Mouse (Mus musculus): ENCODE measurements around the gene Rnf166. TPM values are rescaled to one million over a fixed set of nuclear protein-coding genes. Genes with fewer than 3 reads are reported as not detected.

Gene Rnf166
- polyA plus RNA-seq, 1 experiment = 69.4 TPM

- DNase-seq = no peak
- no peaks in the 10 kb centered on the region for H3K27me3 ChIP-seq (ENCODE audit: control insufficient read depth, insufficient read depth, low read length)
- peaks cover 5% of the 10 kb centered on the region; the same call in 1 of the 2 replicates for H3K4me1 ChIP-seq (ENCODE audit: control insufficient read depth, insufficient read depth, low read length)
- no peak overlapping the region for H3K27ac ChIP-seq (ENCODE audit: insufficient read depth, low read length)
- WGBS = 55% methylated on average over 6 of the region's 6 CpGs
- peak; percentile 24; the same call in 1 of the 2 replicates for TF ChIP-seq CTCF (IDR thresholded peaks at IDR 0.05; ENCODE audit: borderline replicate concordance, insufficient read depth, low read depth, low read length)
- TF ChIP-seq POLR2A (IDR thresholded peaks at IDR 0.05; ENCODE audit: borderline replicate concordance, insufficient read depth, low read length) = no peak
- no peak overlapping the region for H3K4me3 ChIP-seq (replicated peaks; ENCODE audit: insufficient read depth, low read depth, low read length)
Measured at GRCm38 (mm10) chr8:122459218-122459900, 16.5 kb downstream of the Rnf166 start.

GRCm38 (mm10) chr8:122457171-122457570, 18.7 kb downstream of the Rnf166 start:
- WGBS = 73% methylated on average over 11 of the region's 11 CpGs
- Histone ChIP-seq H3K27ac (ENCODE audit: insufficient read depth, low read length) (no peak overlapping the region), H3K4me1 (ENCODE audit: control insufficient read depth, insufficient read depth, low read length) (peaks cover 5% of the 10 kb centered on the region; the same call in 1 of the 2 replicates), H3K27me3 (ENCODE audit: control insufficient read depth, insufficient read depth, low read length) (no peaks in the 10 kb centered on the region), H3K4me3 (replicated peaks; ENCODE audit: insufficient read depth, low read depth, low read length) (no peak overlapping the region)
- TF ChIP-seq CTCF (IDR thresholded peaks at IDR 0.05; ENCODE audit: borderline replicate concordance, insufficient read depth, low read depth, low read length) (no peak), POLR2A (IDR thresholded peaks at IDR 0.05; ENCODE audit: borderline replicate concordance, insufficient read depth, low read length) (no peak)
- no peak for DNase-seq

GRCm38 (mm10) chr8:122454409-122454808, 21.5 kb downstream of the Rnf166 start:
- Histone ChIP-seq H3K4me1 (ENCODE audit: control insufficient read depth, insufficient read depth, low read length) (no peaks in the 10 kb centered on the region), H3K27me3 (ENCODE audit: control insufficient read depth, insufficient read depth, low read length) (no peaks in the 10 kb centered on the region), H3K27ac (ENCODE audit: insufficient read depth, low read length) (no peak overlapping the region), H3K4me3 (replicated peaks; ENCODE audit: insufficient read depth, low read depth, low read length) (no peak overlapping the region)
- no peak for DNase-seq
- 43% methylated on average over 6 of the region's 6 CpGs for WGBS
- TF ChIP-seq CTCF (IDR thresholded peaks at IDR 0.05; ENCODE audit: borderline replicate concordance, insufficient read depth, low read depth, low read length) = no peak
- TF ChIP-seq POLR2A (IDR thresholded peaks at IDR 0.05; ENCODE audit: borderline replicate concordance, insufficient read depth, low read length) = no peak

- H3K4me3 ChIP-seq (replicated peaks; ENCODE audit: insufficient read depth, low read depth, low read length) = no peak overlapping the region
- WGBS = 87% methylated on average over 10 of the region's 10 CpGs
- H3K4me1 ChIP-seq (ENCODE audit: control insufficient read depth, insufficient read depth, low read length) = no peaks in the 10 kb centered on the region
- H3K27ac ChIP-seq (ENCODE audit: insufficient read depth, low read length) = no peak overlapping the region
- H3K27me3 ChIP-seq (ENCODE audit: control insufficient read depth, insufficient read depth, low read length) = no peaks in the 10 kb centered on the region
- TF ChIP-seq POLR2A (IDR thresholded peaks at IDR 0.05; ENCODE audit: borderline replicate concordance, insufficient read depth, low read length) (no peak), CTCF (IDR thresholded peaks at IDR 0.05; ENCODE audit: borderline replicate concordance, insufficient read depth, low read depth, low read length) (no peak)
- no peak for DNase-seq
Measured at GRCm38 (mm10) chr8:122452154-122452553, 23.7 kb downstream of the Rnf166 start.

- DNase-seq = no peak
- Histone ChIP-seq H3K27ac (ENCODE audit: insufficient read depth, low read length) (no peak overlapping the region), H3K27me3 (ENCODE audit: control insufficient read depth, insufficient read depth, low read length) (no peaks in the 10 kb centered on the region), H3K4me3 (replicated peaks; ENCODE audit: insufficient read depth, low read depth, low read length) (no peak overlapping the region), H3K4me1 (ENCODE audit: control insufficient read depth, insufficient read depth, low read length) (no peaks in the 10 kb centered on the region)
- 63% methylated on average over 7 of the region's 7 CpGs for WGBS
- TF ChIP-seq CTCF (IDR thresholded peaks at IDR 0.05; ENCODE audit: borderline replicate concordance, insufficient read depth, low read depth, low read length) (no peak), POLR2A (IDR thresholded peaks at IDR 0.05; ENCODE audit: borderline replicate concordance, insufficient read depth, low read length) (no peak)
Measured at GRCm38 (mm10) chr8:122451161-122451703, 24.6 kb downstream of the Rnf166 start.

- TF ChIP-seq POLR2A (IDR thresholded peaks at IDR 0.05; ENCODE audit: borderline replicate concordance, insufficient read depth, low read length) (no peak), CTCF (IDR thresholded peaks at IDR 0.05; ENCODE audit: borderline replicate concordance, insufficient read depth, low read depth, low read length) (no peak)
- H3K27ac ChIP-seq (ENCODE audit: insufficient read depth, low read length) = no peak overlapping the region
- H3K27me3 ChIP-seq (ENCODE audit: control insufficient read depth, insufficient read depth, low read length) = no peaks in the 10 kb centered on the region
- WGBS = 59% methylated on average over 3 of the region's 3 CpGs
- peaks cover 9% of the 10 kb centered on the region for H3K4me1 ChIP-seq (ENCODE audit: control insufficient read depth, insufficient read depth, low read length)
- H3K4me3 ChIP-seq (replicated peaks; ENCODE audit: insufficient read depth, low read depth, low read length) = no peak overlapping the region
- no peak for DNase-seq
Measured at GRCm38 (mm10) chr8:122445203-122445602, 30.7 kb downstream of the Rnf166 start.

- TF ChIP-seq POLR2A (IDR thresholded peaks at IDR 0.05; ENCODE audit: borderline replicate concordance, insufficient read depth, low read length) (0 out of 2 replicates have a peak, but pooled peaks have one; percentile 21), CTCF (IDR thresholded peaks at IDR 0.05; ENCODE audit: borderline replicate concordance, insufficient read depth, low read depth, low read length) (no peak)
- no peaks in the 10 kb centered on the region for H3K27me3 ChIP-seq (ENCODE audit: control insufficient read depth, insufficient read depth, low read length)
Measured at GRCm38 (mm10) chr8:122444058-122444748, 31.7 kb downstream of the Rnf166 start.

More at GRCm38 (mm10) chr8:122444058-122444748, 31.7 kb downstream of the Rnf166 start:
- H3K4me3 ChIP-seq (replicated peaks; ENCODE audit: insufficient read depth, low read depth, low read length) = peak overlapping the region; percentile 80
- under 1% methylated on average over 19 of the region's 19 CpGs for WGBS
- peak; percentile 76 to 77 for DNase-seq
- H3K4me1 ChIP-seq (ENCODE audit: control insufficient read depth, insufficient read depth, low read length) = peaks cover 19% of the 10 kb centered on the region
- H3K27ac ChIP-seq (ENCODE audit: insufficient read depth, low read length) = peak overlapping the region; percentile 76

All from cerebellum, adult 2 months (tissue).